Mouse (Mus musculus) heart, postnatal 25 days (tissue): Measurements from ENCODE around the gene Cpeb4. TPM values are rescaled to one million over a fixed set of nuclear protein-coding genes. Genes with fewer than 3 reads are reported as not detected.
"Not testable (repeated sequence)": the region's sequence is repeated elsewhere in the genome, so short reads cannot be mapped to it uniquely, and the experiment has no call there.

Experiments used
- DNase-seq: peaks from one replicate; pipeline ENCODE4 v3.0.0; 2022; ENCODE audit warnings: low spot score
- intact Hi-C: fragments of 180-260 bp; cut with DNase I; formaldehyde crosslinking; loops from one replicate; pipeline ENCODE4 v1.15.1; 2025
- total RNA-seq, 2 experiments: library from RNA; stranded (reverse); gene quantifications; 2 replicates each; pipeline ENCODE4 v1.2.3; 2021

Gene Cpeb4
- total RNA-seq, 2 experiments from 2014 or later = 80.9 to 92.0 TPM

DNA sequence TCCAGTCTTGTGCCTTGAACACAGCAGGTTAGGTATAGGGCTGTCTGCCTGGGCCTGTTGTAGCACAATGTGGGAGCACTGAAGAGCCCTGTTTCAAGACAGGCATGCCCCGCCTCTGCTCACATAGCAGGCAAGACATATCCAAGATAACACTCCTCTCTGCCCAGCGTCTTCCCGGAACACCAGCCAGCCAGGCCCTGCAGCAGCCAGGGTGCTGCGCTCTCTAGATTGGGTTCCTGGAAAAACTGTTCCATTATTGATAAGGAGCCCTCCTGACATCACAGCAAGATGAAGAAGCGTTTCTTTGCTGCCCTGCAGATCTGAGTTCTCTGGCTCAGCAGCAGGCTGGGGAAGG is 28.2 kb upstream of the Cpeb4 start:
- intact Hi-C loops = no loop called here
- DNase-seq = no peak

GRCm38 (mm10) chr11:31845111-31845510 is 26.9 kb upstream of the Cpeb4 start:
- not testable (repeated sequence) for DNase-seq
- intact Hi-C loops = loop anchor here (5.0 kb wide), 1 partner anchor 83 kb away; no protein-coding TSS in a partner anchor

GRCm38 (mm10) chr11:31846771-31847468 is 25.1 kb upstream of the Cpeb4 start:
- intact Hi-C loops = loop anchor here (5.0 kb wide), 1 partner anchor 85 kb away; no protein-coding TSS in a partner anchor
- no peak for DNase-seq

DNA sequence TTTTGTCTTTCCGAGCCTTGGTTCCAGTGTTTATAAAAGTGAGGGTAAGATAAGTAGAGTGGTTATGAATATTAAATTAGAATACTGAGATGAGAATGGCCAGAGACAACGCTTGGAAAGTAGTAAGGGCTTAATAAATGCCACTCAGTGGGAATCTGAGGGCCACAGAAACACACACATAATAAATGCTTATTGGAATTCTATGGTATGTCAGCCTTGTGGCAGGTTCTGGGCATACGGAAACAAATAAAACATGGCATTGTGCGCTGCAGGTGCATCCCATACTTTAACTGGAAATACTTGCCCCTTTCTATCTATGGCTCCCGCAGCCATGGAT is 24.6 kb upstream of the Cpeb4 start:
- DNase-seq = no peak
- intact Hi-C loops = loop anchor here (5.0 kb wide), 1 partner anchor 85 kb away; no protein-coding TSS in a partner anchor

- DNase-seq = no peak
- intact Hi-C loops = loop anchor here (5.0 kb wide), 1 partner anchor 86 kb away; no protein-coding TSS in a partner anchor
Measured at GRCm38 (mm10) chr11:31848725-31849124, 23.3 kb upstream of the Cpeb4 start.

DNA sequence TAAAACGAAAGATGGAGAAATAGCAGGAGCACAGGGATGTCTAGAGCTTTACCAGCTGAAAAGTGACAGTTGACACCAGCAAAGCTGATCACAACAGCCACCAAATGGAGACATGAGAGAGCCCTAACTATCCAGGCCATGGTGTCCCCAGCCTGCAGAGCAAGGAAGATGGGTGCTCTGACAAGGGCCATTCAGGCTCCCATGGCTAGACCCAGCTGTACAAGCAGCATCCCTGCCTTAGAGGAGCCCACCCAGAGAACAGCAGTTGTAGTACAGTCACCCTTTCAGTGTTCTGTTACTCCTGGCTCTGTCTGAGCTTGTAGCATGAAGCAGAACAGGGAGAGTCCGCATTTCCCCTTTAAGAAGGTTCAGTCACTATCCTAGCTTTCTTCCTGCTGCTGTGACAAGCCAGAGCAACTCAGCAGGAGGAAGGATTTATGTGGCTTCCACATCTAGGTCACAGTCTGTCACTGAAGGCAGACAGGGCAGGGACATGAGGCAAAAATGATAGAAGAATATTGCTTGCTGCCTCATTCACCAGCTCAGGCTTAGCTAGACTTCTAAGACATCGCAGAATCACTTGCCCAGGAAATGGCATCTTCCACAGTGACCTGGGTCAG is 21.7 kb upstream of the Cpeb4 start:
- intact Hi-C loops = no loop called here

DNA sequence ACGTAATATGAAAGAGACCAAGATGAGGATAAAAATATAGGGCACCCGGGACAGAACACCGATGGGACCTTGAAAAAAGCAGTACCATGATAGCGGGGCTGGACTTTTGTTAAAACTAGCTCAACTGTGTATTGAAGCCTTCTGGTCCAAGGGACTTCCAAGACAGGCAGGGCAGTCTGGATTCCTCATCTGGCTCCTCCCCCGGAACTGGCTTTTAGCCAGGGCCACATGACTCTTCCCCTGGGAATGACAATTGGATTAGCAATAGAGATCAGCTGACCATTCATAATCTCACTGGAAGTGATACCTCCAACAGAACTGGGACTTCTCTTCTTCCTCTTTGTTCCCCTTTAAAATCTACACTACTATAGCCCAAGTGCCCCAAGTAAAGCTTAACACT is 21.0 kb upstream of the Cpeb4 start:
- intact Hi-C loops = no loop called here
- DNase-seq = peak; percentile 58

More for the DNA sequence above, 21.7 kb upstream of the Cpeb4 start:
- no peak for DNase-seq

DNA sequence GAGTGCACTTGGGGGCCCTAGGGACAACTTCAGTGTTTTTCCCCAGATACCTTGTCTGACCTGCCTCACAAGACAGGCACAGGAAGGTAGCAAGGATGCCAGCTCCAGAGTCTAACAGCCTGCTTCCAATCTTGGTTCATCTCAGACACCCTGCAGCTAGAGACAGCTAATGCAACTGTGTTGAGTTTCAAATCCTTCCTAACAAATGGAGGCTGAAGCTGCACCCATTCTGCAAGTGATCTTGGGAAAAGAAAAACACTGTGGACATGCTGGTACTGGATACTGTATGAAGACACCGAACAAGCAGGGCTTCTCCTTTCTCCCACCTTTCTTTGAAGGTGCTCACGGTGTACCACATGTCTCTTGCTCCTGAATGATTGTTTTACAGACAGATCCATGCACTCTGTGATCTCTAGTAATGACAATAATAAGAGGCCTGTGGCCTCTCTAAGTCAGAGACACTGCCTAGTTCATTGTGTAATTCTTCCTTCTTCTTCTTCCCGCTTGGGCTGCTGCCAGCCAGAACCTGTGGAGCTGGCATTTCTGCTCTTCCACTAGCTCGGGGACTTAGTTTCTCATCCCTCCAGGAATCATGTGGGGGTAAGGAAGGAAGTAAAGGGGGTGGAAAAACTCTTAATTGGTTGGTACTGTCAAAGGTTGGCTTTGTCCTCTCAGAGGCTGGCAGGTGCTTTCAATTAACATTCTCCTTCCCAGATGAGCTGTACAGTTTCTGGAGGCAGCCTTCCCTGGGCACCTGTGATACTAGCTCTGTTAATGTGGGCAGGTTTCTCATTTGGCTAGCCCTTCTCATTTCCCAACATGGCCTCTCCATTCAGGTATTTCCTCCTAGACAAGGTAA is 20.1 kb upstream of the Cpeb4 start:
- DNase-seq = no peak
- intact Hi-C loops = no loop called here

DNA sequence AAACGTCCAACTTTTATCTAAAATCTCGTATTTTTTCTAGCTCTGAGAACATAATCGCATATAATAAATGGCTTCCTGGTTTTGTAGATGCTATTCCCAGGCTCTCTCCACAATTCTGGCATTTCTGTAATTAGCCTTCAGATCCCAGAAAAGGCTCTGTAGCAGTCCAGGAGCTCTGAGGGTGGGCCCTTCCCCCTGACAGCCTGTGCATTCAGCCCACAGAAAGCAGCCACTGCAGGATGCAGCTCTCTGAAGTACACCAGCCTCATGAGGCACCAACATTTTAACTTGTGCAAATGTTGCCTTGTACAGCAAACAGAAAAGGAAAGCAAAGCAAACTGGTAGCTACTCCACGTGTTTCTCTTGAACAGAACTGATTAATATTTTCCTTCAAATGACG is 17.1 kb upstream of the Cpeb4 start:
- intact Hi-C loops = no loop called here
- no peak for DNase-seq

GRCm38 (mm10) chr11:31857479-31857878 is 14.5 kb upstream of the Cpeb4 start:
- no peak for DNase-seq
- intact Hi-C loops = no loop called here

DNA sequence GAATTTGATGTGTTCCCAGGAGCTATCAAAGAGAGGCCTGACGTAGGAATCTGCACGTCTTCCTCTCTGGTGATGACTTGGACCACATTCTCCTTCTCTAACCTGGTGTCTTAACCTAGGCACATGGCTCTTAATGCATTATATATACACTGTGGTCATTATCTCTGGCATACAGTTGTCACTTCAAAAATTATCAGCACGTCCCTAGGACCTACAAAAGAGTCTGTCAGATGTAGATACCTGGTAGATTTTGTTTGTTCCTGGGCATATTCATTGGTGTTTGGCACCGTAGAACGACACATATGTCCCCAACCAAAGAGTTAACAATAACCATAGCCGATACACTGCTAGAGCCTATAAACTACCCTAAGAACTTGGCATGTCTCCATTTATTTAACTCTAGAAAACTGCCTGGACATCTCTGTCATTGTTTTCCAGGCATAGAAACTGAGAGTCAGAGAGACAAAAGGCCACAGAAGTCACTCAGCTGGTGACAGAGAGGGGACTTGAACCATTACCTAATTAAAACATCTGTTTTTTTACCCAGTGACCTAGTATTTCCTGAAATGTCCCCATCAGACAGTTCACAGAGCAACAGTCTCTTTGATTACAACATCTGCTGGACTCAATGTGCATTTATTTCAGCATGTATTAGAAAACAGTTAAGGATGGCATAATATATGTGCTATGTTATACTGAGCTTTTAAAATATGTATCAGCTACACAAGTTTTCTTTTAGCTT is 10.7 kb upstream of the Cpeb4 start:
- DNase-seq = no peak
- intact Hi-C loops = no loop called here

DNA sequence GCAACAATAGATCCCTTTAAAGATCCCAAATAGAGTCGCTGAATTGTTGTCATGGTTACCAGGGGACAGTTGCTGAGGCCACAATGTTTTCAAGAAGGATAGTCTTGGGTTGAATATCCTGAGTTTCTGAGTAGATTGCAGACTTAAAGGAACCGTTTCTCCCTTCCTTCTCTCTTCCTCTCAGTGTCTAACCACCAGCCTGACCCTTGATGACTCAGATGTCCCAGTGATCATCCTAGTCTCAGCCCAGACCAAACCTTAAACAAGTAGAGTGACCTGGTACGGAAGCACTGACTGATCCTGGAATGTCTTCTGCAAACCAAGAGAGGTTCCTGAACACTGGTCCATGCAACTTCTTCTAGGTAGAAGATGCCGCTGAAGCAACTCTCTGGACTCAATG is 4.0 kb upstream of the Cpeb4 start:
- intact Hi-C loops = no loop called here
- DNase-seq = no peak

DNA sequence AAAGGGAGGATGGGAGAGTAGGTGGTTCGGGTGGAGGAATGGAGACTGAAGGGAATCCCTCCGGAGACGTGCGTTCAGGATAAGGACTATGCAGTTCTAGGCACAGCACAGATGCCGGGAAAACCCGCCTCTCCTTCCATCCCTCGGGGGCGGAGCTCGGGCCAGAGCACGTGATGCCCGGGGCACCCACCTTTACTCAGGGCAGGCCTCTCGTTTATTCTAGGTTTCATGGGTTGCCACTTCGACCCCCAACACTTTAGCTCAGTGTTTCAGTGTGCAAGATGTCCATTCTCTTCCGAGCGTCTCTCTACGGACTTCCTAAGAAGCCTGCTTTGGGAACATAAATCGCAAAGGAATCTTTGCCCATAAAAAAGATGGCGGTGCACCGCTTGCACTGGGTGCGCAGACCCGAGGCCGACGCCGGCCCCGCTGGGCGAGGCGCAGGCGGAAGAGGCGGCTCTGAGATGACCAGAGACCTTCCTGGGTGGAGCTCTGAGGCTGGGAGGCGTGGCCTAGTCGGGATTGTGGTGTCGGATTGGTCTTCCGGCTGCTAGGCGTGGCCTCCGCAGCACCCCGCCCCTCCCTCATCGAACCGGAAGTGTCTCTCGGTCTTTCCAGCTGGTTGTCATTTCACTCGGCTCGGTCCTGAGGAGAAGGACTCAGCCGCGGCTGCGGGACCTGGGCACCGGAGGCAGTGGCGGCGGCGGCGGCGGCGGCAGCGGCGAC is 1.6 kb upstream of the Cpeb4 start:
- intact Hi-C loops = loop anchor here (5.0 kb wide), 3 partner anchors 62 to 158 kb away; no protein-coding TSS in a partner anchor
- peak; percentile 98 for DNase-seq

- intact Hi-C loops = loop anchor here (5.0 kb wide), 3 partner anchors 61 to 159 kb away; no protein-coding TSS in a partner anchor
- peak; percentile 21 for DNase-seq
Measured at GRCm38 (mm10) chr11:31871135-31871541, 873 bp upstream of the Cpeb4 start.

- intact Hi-C loops = loop anchor here (2.0 to 5.0 kb wide), 5 partner anchors 28 to 198 kb away; no protein-coding TSS in a partner anchor
- DNase-seq = no peak
Measured at GRCm38 (mm10) chr11:31872546-31873261, 693 bp downstream of the Cpeb4 start.

- intact Hi-C loops = loop anchor here (5.0 kb wide), 3 partner anchors 58 to 162 kb away; no protein-coding TSS in a partner anchor
- DNase-seq = no peak
Measured at GRCm38 (mm10) chr11:31874071-31874470, 2.1 kb downstream of the Cpeb4 start.

GRCm38 (mm10) chr11:31883671-31884070 is 11.7 kb downstream of the Cpeb4 start:
- intact Hi-C loops = no loop called here
- no peak for DNase-seq

GRCm38 (mm10) chr11:31885765-31886164 is 13.8 kb downstream of the Cpeb4 start:
- intact Hi-C loops = no loop called here

DNA sequence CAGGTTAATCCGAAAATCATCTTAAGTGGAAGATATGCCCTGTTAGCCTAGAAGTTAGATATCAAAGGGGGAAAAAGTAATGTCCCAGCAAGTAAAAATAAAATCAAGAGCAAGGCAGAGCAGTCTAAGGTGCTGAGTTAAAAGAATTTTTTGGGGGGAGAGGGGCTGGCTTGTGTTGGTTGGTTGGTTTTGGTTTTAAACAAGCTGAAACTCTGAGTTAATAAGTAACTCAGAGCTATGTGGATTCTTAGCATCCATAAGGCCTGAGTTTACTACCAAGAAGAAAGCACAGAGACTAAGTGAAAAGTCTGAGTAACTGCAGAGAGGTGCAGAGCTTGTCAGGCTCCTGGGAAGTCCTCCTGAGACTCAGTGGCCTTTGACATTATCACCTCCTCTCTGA is 16.2 kb downstream of the Cpeb4 start:
- intact Hi-C loops = no loop called here

More at GRCm38 (mm10) chr11:31885765-31886164, 13.8 kb downstream of the Cpeb4 start:
- no peak for DNase-seq

More for the DNA sequence above, 16.2 kb downstream of the Cpeb4 start:
- DNase-seq = no peak
